Mouse (Mus musculus): Measurements from ENCODE around the gene Ccdc51.
A peak's percentile ranks its signal among the peaks of the same experiment; 100 is the strongest.

Gene Ccdc51

DNA sequence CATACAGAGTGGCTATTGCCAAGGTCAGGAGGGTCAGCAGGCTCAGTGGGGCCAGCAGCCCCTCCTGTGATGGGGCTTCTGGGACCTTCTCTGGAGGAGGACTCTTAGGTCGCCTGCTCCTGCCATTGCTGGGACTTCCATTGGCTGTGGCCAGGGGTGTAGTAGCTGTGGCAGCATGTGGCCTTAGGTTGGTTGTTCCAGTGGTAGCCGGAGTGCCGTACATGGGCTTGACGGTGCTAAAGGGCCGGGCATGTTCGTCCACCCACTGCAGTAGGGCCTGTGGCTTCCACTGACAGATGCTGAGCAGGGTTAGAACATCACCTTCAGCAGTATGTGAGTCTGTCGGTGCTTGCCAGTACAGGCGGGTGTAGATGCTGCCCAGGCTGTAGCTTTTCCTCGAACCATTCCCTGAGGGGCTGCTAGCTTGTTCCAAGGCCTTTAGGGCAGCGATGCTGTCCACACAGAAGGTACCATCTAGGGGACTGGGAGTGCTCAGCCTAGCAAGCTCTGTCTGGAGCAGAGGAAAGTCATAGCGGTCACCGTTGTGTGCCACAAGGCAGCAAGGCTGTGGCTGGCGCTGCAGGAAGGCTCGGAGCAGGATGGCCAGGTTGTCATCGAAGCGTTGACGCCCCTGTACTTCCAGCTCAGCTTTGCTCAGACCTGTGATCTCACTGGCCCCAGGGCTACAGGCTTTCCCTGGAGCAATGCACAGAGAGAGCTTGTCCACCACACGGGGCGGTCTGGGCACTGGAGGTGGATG is 24.1 kb upstream of the Ccdc51 start:
- no peak for DNase-seq

DNA sequence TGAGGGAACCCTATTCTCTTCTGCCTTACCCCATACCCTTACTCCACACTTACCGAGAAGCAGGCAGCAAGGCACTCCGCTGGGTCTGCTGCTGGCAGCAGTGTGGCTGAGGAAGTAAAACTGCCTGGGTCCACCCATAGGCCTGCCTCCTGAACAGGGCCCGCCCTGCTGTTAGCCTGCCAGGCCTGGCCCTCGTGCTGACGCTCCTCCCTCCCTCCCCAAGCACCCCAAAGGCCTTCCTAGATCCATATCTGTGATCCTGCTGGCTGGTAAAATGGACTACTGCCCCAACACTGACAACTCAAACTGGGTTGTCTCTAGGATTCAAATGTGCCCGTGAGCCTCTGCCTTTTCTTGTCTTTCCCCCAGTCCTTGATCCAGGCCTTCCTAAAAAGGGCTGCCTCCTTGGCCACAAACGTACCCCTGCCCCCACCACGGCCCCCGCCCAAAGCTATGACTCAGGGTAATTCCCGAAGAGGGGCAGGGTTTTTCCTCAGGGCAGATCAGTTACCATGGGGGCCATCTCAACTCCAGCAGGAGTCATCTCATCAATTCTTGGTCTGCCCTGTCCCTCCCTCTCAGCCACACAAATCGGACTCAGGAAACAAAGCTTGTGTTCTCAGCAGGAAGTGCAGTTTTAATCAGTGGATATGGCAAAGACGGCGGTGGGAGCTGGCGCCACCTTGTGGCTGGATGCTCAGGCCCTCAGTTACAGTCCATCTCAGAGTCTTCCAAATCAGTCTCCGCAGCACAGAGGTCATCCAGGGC is 23.0 kb upstream of the Ccdc51 start, which contains the start of gene Trex1:
Gene Trex1, minus strand, starts transcription at position 599 of the 768 bp plus-strand sequence.
- peak; percentile 89 to 93 for DNase-seq

DNA sequence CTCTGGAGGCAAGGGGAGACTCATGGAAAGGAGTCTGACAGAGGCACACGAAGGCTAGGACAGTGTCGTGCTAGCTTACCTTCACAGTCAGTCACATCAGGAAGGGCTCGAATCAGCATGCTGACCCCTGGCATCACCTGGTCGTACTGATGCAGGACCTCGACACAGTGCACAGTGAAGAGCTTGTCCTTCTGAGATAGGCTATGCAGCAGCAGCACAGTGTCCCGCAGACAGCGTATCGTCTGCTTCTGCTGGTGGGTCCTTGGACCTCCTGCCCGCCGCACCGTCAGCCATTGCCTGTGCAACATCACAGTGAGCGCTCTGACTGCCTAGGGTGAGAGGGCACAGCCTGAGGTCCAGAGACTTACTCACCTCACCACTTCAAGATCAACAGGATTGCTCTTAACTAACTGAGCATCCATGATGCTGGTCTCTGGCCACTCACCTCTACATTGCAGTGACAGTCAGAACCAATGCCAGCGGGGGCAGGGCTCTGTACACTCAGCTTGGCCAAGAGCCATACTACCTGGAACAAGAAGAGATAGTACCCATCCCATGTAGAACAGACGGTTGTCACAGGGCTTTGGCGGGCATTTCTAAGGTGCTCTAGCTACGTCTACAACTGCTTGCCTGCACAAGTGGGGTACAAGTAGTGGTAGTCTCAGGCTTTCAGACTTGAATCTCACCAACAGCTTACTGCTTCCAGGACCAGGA is 22.0 kb upstream of the Ccdc51 start:
- no peak for DNase-seq

DNA sequence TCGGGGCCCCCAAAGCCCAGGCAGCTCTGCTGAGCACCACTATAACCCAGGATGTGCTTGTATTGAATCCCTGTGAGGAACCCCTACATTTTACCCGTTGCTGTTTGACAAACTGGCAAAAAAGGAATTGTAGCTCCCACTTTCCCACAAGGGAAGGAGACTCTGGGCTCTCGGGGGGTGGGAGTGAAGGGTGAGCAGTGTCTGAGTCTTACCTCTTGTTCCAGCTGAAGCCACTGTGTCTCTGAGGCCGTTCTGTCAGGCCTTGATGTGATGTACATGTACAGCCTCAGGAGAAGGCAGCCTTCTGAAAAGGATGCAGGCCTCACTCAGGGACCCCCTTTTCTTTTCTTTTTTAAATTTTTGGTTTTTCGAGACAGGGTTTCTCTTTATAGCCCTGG is 21.4 kb upstream of the Ccdc51 start:
- DNase-seq = no peak

DNA sequence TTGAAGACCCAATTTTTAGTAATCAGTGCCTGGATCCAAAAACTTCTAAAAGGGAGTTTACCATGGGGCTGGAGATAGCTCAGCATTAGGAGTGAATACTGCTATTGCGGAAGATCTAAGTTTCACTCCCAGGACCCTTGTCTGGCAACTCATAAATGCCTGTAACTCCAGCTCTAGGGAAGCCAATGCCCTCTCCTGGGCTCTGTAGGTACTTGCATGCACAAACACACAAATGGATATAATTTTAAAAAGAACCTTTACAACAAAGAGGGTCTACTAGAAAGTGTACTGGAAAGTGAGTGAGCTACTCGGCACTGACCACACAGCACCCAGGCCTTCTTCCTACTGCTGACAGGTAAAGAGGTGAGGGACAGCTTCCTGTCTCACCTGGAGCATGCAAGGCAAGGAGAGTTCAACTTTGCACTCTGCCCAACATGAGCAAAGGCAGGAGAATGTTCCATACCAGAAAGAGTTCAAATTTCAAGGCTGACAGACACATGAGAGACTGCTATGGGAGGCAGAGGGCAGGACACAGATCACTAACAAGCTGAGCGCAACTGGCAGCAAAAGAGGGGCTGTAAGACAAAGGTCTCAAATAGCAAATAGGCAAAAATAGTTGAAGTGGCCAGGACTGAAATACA is 14.1 kb upstream of the Ccdc51 start:
- DNase-seq = no peak

DNA sequence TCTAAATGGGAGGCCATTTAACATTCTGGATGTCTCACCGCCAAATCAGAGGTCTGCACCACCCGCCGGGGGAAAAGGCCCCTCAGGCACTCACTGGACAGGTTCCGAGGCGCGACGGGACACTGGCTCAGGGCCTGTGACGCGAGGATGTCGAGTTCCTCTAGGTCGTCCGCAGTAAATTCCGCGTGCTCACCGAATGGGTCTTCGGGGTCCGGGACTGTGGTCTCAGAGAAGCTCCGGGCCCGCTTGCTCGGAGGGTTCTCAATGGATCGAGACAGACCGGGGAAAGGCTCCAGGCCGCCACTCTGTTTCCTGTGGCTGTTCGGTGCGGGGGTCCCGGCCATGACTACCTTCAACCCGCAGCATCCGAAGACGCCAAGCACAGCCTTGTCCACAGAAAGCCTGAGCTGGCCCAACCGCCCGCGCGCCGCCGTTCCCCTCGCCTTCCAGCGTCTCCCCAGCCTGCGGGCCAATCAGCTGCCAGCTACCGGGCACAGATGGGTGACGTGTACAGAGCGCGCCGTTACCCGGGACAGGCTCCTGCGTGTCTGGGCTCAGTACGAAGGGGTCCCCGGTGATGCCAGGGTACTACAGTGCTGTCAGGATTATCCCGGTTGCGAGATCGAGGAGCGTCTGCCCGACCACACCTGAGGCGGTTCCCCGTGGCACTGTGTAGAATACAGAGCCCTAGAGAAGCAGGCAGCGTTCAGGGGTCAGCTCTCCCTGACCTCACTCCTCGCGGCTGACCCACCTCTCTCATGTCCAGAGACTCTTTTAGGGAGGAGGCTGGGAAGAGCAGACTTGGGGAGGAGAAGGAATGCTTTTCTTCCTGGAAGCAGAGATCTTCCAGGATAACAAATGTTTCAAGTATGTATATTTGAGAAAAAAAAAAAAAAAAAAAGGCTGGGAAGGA is 8.4 kb upstream of the Ccdc51 start, which contains the start of gene Atrip:
Gene Atrip, minus strand, starts transcription at position 464 of the 913 bp plus-strand sequence.
- DNase-seq = peak; percentile 94

DNA sequence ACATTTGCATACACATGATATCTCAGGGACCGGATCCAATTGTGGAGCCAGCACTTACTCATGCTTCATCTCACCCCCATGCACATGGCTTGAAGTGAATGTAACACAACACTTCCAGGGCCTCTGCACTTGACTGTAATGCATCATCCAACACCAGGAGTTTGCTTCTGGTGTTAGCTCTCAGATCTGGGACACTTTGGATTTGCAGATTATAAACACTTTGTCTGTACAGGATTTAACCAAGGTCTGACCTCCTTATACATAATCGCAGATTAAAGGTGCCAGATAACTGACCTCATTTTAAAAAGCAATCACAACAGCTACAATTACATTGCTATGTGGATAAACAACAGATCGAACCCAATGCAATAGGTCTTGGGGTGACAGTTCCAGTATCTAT is 1.8 kb upstream of the Ccdc51 start:
- DNase-seq = no peak

DNA sequence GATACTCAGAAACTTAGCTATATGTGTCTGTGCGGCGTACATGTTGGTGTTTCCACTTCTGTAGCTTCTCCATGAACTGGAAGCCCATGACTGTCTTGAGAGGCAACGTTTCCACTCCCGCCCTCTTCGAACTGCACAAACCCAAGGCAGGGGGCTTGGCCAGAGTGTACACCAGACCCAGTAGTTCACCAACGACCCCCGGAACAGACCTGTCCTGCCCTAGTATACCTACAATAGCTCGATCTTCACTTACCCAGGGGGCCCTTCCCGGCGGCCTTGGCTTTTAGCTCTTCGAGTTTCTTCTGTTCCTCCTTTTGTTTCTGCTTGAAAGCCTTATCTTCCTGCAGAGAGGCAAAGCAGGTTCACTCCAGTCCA is 557 bp upstream of the Ccdc51 start:
- DNase-seq = no peak

DNA sequence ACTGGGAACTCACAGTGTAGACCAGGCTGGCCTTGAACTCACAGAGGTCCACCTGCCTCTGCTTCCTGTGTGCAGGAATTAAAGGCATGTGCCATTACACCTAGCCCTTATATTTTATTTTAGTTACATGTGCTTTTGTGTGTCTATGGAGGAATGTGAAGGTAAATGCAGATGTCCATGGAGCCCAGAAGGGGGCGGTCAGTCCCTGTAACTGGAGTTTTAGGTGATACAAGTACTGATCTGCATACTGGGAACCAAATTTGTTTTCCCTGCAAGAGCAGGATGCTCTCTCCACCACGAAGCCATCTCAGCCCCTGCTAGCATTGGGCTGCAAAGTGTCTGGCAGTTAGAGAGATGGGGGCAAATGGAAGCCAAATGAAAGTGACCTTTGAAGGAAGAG is 2.6 kb downstream of the Ccdc51 start:
- no peak for DNase-seq

DNA sequence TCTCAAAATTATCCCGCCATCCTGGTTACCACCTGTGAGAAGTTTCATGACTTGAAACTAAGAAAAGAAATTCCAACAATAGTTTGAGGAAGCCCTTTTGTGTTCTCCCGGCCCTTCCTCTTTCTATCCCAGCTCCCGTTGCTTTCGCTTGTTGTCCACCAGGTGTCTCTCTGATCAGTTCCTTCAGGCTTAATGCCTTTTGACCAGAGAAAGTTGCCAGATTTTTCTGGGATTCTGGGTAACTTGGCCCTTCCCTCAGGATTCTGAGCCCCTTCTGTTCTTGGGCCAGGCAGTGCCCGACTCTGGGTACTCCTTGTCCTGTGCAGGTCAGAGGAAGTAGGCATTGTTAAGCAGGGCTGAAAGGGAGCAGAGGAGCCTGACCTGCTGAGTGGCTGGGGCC is 5.7 kb downstream of the Ccdc51 start:
- peak in 1 of 2 experiments; percentile 24 for DNase-seq

DNA sequence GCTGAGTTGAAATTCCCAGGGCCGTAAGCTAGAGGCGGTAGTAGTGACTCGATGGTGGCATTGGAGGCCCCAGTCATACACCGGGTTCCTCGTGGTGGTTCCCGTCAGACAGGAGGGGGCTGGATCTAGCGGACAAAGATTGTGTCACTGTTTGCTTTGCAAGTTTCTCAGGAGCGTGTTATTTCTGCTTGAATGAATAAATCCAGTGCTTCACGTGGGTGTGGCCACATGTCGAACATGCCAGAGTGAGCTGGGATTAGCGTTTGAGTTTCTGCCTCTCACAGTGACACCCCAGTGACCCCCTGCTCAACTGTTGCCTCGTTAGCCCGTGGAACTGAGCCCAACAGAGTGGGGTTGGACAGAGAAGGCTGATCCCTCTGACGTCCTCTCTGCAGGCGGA is 8.2 kb downstream of the Ccdc51 start:
- DNase-seq = no peak

DNA sequence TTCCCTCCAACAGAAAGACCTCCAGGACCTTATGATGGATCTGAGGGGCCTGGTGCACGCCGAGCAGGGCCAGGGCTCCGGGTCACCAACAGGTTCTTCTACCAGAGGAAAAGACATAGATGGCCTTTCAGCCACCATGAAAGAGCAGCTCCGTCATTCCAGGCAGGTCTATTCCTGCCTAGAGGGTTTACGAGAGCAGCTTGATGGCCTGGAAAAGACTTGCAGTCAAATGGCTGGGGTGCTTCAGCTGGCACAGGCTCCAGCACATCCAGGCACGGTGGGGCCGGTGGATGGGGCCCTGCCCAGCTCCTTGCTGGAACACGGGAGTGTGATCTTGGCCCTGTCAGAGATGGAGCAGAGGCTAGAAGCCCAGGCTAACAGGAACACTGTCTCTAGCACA is 9.5 kb downstream of the Ccdc51 start:
- no peak for DNase-seq

DNA sequence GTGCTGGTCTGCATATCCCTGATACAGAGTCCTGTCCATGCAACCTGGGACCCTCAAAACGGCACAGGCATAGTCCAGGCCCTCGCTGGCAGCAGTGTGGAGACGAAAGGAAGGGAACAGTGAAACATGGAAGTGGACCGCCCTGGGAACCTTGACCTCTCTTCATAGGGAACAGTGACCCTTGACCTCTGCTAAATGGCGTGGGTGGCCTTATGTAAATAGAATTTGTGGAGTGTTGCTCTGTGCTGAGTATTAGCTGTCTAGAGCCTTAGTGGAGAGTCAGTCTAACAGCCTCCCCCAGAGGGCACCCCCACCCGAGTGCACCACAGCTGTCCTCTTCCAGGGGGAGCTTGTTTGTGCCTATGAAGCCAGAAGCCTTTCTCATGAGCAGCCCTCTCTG is 10.5 kb downstream of the Ccdc51 start:
- DNase-seq = no peak

DNA sequence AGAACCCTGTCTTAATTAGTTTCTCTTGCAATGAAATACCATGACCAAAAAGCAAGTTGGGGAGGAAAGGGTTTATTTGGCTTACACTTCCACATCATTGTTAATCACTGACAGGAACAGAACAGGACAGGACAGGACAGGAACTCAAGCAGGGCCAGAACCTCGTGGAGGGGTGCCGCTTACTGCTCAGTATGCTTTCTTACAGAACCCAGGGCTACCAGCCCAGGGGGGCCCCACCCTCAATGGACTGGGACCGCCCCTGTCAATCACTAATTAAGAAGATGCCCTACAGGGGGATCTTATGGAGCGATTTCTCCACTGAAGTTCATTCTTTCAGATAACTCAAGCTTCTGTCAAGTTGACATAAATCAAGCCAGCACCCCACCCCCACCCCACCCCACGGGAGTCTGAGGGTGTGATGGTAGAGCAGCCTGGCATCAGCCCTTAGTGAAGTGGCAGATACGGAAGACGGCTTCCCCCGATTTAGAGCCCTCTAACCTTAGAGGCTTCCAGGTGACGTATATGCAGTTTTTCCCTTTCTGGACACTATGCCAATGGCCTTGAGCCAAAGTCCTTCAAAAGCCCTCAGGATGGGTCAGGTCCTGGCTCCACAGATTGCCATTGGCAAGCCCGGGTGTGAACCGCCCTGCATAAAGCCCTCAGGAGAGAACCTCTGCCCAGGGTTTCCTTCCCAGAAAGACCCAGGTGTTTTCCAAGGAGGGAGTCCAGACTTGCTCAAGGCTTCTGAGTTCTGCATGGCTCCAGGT is 11.7 kb downstream of the Ccdc51 start:
- no peak for DNase-seq

DNA sequence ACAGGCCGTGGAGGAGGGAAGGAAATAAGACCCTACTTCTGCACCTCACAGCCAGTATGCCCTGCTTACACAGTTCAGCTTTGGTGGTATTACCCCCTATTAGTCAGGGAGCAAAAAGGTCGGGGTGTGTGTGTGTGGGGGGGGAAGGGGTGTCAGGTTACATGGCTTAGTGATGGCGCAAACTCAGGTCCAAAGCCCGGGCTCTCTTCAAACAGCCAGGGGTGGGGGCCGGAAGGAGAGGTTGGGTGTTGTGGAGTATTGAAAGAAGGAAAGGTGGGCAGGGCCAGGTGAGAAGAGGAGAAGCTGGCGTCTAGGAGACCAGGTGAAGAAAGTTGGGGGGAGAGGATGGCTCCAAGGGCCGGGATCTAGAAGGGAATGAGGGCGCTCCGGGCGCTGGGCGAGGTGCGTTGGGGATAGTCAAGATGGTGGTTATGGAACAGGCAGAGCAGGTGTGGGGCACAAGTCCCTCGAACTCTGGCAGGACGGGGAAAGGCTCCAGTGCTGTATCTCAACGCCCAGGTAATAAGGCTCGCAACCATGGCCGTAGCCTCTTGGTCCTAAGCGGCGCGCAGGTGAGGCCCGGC is 12.4 kb downstream of the Ccdc51 start:
- no peak for DNase-seq

DNA sequence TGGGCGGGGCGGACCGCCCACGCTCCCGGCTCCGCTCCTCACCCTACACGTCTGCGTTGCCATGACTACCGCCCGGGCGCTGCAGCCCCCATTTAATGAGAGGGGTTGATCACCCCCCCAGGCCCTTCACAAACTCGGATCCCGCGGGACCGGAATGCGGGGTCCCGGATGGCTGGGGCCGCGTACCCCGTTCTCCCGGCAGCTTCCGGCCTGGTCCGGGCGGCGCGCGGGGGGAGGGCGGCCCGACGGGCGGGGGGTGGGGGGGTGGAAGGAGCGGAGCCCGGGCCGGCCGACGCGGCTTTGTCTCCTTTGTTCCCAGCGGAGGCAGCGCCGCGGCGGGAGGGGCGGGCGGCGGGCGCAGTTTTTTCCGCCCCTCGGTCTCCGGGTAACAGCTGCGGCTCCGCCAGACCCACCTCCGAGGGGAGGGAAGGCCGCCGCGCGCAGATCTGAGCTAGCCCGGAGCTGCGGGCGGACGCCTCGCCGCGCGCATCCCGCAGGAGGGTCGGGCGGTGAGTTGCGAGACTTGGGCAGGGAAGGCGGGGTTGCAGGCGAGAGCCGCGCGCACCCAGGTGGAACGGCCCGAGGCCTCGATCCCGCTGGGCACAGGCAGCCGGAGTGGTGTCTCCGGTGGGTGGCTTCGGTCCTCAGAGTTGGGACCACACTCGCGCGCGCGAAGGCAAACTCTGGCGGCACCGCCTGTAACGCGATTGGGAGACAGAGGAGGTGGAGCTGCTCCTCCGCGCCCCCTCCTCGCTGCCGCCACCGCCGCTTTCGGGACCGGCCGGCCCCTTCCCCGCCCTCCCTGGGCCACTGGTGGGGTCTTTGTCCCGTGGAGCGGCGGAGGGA is 13.1 kb downstream of the Ccdc51 start, which contains the start of gene Plxnb1:
Gene Plxnb1, plus strand, starts transcription at position 253 of the 846 bp plus-strand sequence.
- peak; percentile 38 to 53 for DNase-seq

DNA sequence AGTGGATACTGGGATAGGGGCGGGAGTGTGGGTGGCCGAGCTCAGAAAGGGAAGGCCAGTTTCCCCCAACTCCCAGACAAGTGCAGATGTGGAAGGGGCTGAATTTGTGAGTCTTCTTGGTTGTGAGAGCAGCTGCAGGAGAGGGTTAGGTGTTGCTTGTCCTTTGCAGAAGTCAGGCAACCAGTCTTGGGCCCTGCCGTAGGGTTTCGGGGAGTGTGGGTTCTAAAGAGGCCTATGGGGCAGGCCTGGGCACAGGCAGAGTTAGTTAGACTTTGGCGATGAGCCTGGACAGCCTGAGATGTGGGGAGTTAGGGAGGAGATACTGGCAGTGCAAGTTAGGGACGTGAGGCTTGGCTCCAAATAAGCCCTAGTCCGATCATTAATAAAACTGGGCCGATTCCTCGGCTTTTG is 14.0 kb downstream of the Ccdc51 start:
- no peak for DNase-seq

DNA sequence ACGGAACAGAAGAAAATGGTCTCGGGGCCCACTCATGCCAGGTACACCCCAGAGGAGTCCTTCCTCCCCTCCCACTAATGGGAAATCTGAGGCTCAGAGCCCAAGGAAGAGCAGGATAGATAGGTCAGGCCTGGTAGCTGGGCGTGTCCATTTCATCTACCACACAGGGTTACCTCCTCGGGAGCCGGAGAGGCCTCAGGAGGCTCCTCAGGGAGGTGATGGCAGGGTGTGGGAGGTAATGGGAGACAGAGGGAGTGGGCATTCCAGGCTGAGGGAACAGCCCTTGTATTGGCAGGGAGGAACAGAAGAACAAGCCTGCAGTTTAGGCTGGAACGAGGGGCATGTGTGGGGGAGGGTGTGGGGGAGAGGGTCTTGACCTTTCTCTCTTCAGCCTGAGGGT is 14.6 kb downstream of the Ccdc51 start:
- DNase-seq = no peak

DNA sequence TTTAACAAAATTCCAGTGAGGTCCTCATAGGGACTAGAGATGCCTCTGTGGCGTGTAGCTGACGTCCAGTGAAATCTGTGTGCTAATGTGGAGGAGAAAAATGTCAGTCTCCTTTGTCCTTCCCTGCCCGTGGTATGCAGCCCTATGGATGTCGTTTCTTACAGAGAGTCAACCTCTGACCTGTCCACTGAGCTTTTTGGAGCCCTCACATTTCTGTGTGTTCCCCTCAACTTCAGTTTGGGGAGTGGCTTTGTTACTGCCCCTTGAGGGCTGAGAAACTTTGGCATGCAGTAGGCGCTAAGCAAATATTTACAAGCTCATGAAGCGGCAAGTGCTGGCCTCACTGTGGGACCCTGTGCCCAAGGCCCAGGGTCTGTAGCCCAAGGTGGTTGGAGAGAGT is 15.0 kb downstream of the Ccdc51 start:
- DNase-seq = no peak

DNA sequence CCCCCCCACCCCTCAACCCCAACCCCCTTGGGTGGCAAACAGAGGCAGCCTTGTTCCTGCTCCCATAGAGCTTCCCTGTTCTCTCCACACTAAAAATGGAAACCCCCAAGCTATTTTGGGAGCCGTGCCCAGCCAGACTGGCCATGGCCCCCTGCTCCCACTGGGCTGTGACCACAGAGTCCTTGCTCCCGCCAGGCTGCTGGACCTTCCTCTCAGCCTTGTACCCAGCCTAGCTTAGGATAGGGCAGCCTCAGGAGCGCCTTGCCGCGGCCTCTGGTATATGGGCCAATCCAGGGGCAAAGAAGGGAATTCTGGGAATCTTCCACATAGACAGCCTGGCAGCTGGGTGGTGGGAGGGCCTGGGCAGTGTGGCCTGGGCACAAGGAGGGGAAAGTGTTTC is 15.5 kb downstream of the Ccdc51 start:
- peak in 1 of 2 experiments; percentile 34 for DNase-seq
